Mouse (Mus musculus) ES-E14 (cell line): ENCODE data around the gene Trim17.

Experiments
- CHD2 ChIP-seq: IDR thresholded peaks from 2 replicates; pipeline ENCODE4 v1.6.1; 2014; ENCODE audit warnings: mild to moderate bottlenecking, low read depth, low read length, inconsistent platforms
- HCFC1 ChIP-seq: IDR thresholded peaks from 2 replicates; pipeline ENCODE4 v1.6.1; 2012; ENCODE audit warnings: low read length, inconsistent platforms, borderline replicate concordance; ENCODE audit not compliant: insufficient read depth
- MAFK ChIP-seq: IDR thresholded peaks from 2 replicates; pipeline ENCODE4 v1.6.1; 2014; ENCODE audit warnings: mild to moderate bottlenecking, low read depth, low read length, inconsistent platforms; ENCODE audit not compliant: insufficient read depth
- ZC3H11A ChIP-seq: IDR thresholded peaks from 2 replicates; pipeline ENCODE4 v1.6.1; 2012; ENCODE audit warnings: low read depth, mild to moderate bottlenecking, inconsistent platforms, low read length, borderline replicate concordance
- ZNF384 ChIP-seq: IDR thresholded peaks from 2 replicates; pipeline ENCODE4 v1.6.1; 2012; ENCODE audit warnings: low read depth, low read length, inconsistent platforms

DNA sequence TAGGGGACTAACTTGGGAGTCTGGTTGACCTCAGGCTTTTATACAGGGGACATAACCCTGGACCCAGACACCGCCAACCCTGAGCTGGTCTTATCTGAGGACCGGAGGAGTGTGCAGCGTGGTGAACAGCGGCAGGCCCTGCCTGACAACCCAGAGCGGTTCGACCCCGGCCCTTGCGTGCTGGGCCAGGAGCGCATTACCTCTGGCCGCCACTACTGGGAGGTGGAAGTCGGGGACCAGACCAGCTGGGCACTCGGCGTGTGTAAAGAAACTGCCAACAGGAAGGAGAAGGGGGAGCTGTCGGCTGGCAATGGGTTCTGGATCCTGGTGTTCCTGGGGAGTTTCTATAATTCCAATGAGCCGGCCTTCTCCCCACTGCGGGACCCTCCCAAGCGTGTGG, 35.7 kb downstream of the Trim17 start:
- TF ChIP-seq ZNF384 (no peak), HCFC1 (no peak), MAFK (no peak), ZC3H11A (no peak), CHD2 (no peak)
